Mouse (Mus musculus): ENCODE results near the gene Rnf26.

DNA sequence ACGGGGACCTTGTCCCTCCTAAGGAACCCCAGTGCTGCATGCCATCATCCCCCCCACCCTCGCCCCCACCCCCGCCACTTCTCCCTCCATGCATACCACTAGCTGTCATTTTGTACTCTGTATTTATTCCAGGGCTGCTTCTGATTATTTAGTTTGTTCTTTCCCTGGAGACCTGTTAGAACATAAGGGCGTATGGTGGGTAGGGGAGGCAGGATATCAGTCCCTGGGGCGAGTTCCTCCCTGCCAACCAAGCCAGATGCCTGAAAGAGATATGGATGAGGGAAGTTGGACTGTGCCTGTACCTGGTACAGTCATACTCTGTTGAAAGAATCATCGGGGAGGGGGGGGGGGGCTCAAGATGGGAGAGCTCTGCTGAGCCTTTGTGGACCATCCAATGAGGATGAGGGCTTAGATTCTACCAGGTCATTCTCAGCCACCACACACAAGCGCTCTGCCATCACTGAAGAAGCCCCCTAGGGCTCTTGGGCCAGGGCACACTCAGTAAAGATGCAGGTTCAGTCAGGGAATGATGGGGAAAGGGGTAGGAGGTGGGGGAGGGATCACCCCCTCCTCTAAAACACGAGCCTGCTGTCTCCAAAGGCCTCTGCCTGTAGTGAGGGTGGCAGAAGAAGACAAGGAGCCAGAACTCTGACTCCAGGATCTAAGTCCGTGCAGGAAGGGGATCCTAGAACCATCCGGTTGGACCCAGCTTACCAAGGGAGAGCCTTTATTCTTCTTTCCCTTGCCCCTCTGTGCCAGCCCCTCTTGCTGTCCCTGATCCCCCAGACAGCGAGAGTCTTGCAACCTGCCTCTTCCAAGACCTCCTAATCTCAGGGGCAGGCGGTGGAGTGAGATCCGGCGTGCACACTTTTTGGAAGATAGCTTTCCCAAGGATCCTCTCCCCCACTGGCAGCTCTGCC is 65.5 kb downstream of the Rnf26 start:
- no peak for TF ChIP-seq CTCF (IDR thresholded peaks at IDR 0.05; ENCODE audit: insufficient read depth, low read depth, low read length)
- no peak for TF ChIP-seq POLR2A (IDR thresholded peaks at IDR 0.05; ENCODE audit: insufficient read depth, low read depth, low read length)
